Mouse (Mus musculus): ENCODE results near the gene Tmcc1.

DNA sequence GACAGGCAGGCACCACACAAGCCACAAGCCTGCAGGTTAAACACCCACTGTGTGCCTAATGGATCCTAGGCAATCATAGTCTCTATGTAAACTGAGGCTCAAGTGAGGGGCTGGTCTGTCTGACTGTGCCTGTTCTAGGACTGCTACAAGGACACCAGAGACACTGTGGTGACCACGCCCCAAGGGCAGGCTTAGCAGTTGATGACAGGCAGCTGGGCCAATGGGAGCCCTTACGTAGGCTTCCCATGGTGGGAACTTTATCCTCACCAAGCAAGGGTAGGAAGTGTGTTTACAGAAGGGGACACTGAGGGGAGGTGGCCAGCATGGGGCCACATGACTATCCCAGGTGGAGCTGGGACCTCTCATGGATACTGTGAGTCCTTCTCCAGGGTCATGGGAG, 194.1 kb downstream of the Tmcc1 start:
- TF ChIP-seq CTCF (IDR thresholded peaks at IDR 0.05; ENCODE audit: control insufficient read depth, insufficient read depth, insufficient read length) (no peak), CEBPB (IDR thresholded peaks at IDR 0.05; ENCODE audit: low read depth) (no peak), USF1 (IDR thresholded peaks at IDR 0.05; ENCODE audit: low read depth) (no peak), MYOD1 (IDR thresholded peaks at IDR 0.05; ENCODE audit: control insufficient read depth, insufficient read length, low read depth) (no peak), FOSL1 (IDR thresholded peaks at IDR 0.05; ENCODE audit: insufficient read depth, low read length, poor library complexity, severe bottlenecking) (no peak)

Data from C2C12 (cell line).